Mouse (Mus musculus) kidney, embryonic 15.5 days (tissue): ENCODE data around the gene Cyp2d26. TPM values are rescaled to one million over a fixed set of nuclear protein-coding genes. Genes with fewer than 3 reads are reported as not detected.

Experiments
- ATAC-seq: fragments of 200-750 bp; cut with Nextera tagmentation; replicated peaks from 2 replicates; pipeline ENCODE4 v1.8.0; 2017; ENCODE audit warnings: moderate TSS enrichment; ENCODE audit not compliant: low FRiP score
- H3K27ac ChIP-seq: fragments of 300-500 bp; sonication (generic); 2 replicates; pipeline ENCODE4 v1.5.1; 2015; ENCODE audit warnings: mild to moderate bottlenecking, inconsistent platforms
- H3K27me3 ChIP-seq: fragments of 300-500 bp; sonication (generic); 2 replicates; pipeline ENCODE4 v1.6.1; 2015; ENCODE audit warnings: inconsistent platforms
- H3K36me3 ChIP-seq: fragments of 300-500 bp; sonication (generic); 2 replicates; pipeline ENCODE4 v1.6.1; 2015; ENCODE audit warnings: inconsistent platforms
- H3K4me1 ChIP-seq: fragments of 300-500 bp; sonication (generic); 2 replicates; pipeline ENCODE4 v1.6.1; 2015; ENCODE audit warnings: inconsistent platforms
- H3K4me2 ChIP-seq: fragments of 300-500 bp; sonication (generic); 2 replicates; pipeline ENCODE4 v1.6.1; 2015; ENCODE audit warnings: moderate library complexity, mild to moderate bottlenecking, inconsistent platforms
- H3K4me3 ChIP-seq: fragments of 300-500 bp; sonication (generic); replicated peaks from 2 replicates; pipeline ENCODE4 v1.5.1; 2015; ENCODE audit warnings: mild to moderate bottlenecking, inconsistent platforms
- H3K9ac ChIP-seq: fragments of 300-500 bp; sonication (generic); 2 replicates; pipeline ENCODE4 v1.6.1; 2015; ENCODE audit warnings: mild to moderate bottlenecking, inconsistent platforms
- H3K9me3 ChIP-seq: fragments of 300-500 bp; sonication (generic); replicated peaks from 2 replicates; pipeline ENCODE4 v1.6.1; 2016; ENCODE audit warnings: inconsistent platforms
- WGBS: fragments of 180-500 bp; shearing (Covaris S2); methylation state at CpG from one replicate; pipeline ENCODE4 v1.1.7; 2015; ENCODE audit warnings: mixed read lengths; 5-methylcytosine and 5-hydroxymethylcytosine counted together
- polyA plus RNA-seq: library from polyadenylated mRNA; unstranded; fragments of >200 nt; fragmentation: Nextera tagmentation; extraction: Ambion mirVana; gene quantifications from 2 replicates; pipeline ENCODE4 v1.2.1, GENCODE M21; 2015

Gene Cyp2d26
- 19.4 and 23.1 TPM in 2 replicates for polyA plus RNA-seq

DNA sequence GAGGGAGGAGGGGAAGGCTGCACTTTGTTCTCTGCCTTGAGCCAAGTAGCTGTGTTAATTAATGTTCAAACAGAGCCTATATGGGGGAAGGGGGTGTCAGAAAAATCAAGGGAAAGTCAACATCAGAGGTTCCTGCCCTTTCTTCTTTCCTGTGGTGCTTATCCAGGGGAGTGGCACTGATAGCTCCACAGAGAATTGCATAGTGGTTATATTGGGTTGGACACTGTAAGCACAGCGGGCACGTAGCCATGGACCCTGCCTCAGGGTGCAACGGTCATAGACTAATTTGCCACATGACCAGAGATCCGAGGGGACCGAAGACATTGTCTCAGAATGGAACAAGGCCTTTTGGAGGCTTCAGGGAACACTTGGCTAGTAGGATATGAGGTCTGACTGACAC, at the start of gene Cyp2d26:
Gene Cyp2d26, minus strand, starts transcription at position 18 of the 400 bp plus-strand sequence.
- Histone ChIP-seq H3K4me3 (no peak within 1 kb of the TSS), H3K4me2 (no peak within 1 kb of the TSS), H3K9ac (no peak within 1 kb of the TSS), H3K4me1 (no peaks in the 10 kb centered on the region), H3K27ac (0 out of 2 replicates have a peak within 1 kb of the TSS, but pooled peaks have one; percentile 4), H3K9me3 (no peaks in the 10 kb centered on the region), H3K27me3 (no peaks in the 10 kb centered on the region), H3K36me3 (no peaks in the 10 kb centered on the region)
- 85% methylated on average over 5 of the region's 5 CpGs for WGBS
- ATAC-seq, result no peak

- no peak overlapping the region for H3K4me2 ChIP-seq
- H3K36me3 ChIP-seq, result peaks cover 15% of the 10 kb centered on the region
- H3K27me3 ChIP-seq, result no peaks in the 10 kb centered on the region
- ATAC-seq, result no peak
- no peak overlapping the region for H3K9ac ChIP-seq
- no peaks in the 10 kb centered on the region for H3K4me1 ChIP-seq
- H3K9me3 ChIP-seq, result no peaks in the 10 kb centered on the region
- no peak overlapping the region for H3K4me3 ChIP-seq
- 88% methylated on average over 3 of the region's 3 CpGs for WGBS
- H3K27ac ChIP-seq, result no peak overlapping the region
Observed at GRCm38 (mm10) chr15:82839146-82839545, 45.1 kb upstream of the Cyp2d26 start.

- no peaks in the 10 kb centered on the region for H3K4me1 ChIP-seq
- 88% methylated on average over 6 of the region's 6 CpGs for WGBS
- ATAC-seq, result no peak
Observed at GRCm38 (mm10) chr15:82829917-82830316, 35.8 kb upstream of the Cyp2d26 start.

GRCm38 (mm10) chr15:82825866-82826265, 31.8 kb upstream of the Cyp2d26 start:
- no peak overlapping the region for H3K9ac ChIP-seq
- no peaks in the 10 kb centered on the region for H3K9me3 ChIP-seq
- H3K27ac ChIP-seq, result no peak overlapping the region
- H3K4me3 ChIP-seq, result no peak overlapping the region
- no peak for ATAC-seq
- peaks cover 20% of the 10 kb centered on the region for H3K36me3 ChIP-seq
- no peak overlapping the region for H3K4me2 ChIP-seq
- peaks cover 4% of the 10 kb centered on the region; the same call in 1 of the 2 replicates for H3K4me1 ChIP-seq
- H3K27me3 ChIP-seq, result no peaks in the 10 kb centered on the region

More at GRCm38 (mm10) chr15:82829917-82830316, 35.8 kb upstream of the Cyp2d26 start:
- Histone ChIP-seq H3K9ac (no peak overlapping the region), H3K4me3 (no peak overlapping the region), H3K27me3 (no peaks in the 10 kb centered on the region), H3K4me2 (no peak overlapping the region), H3K9me3 (no peaks in the 10 kb centered on the region), H3K27ac (no peak overlapping the region), H3K36me3 (peaks cover 4% of the 10 kb centered on the region; the same call in 1 of the 2 replicates)

- peaks cover 24% of the 10 kb centered on the region for H3K36me3 ChIP-seq
- H3K4me3 ChIP-seq, result no peak overlapping the region
- H3K9me3 ChIP-seq, result no peaks in the 10 kb centered on the region
- no peak overlapping the region for H3K9ac ChIP-seq
- H3K4me2 ChIP-seq, result no peak overlapping the region
- peaks cover 4% of the 10 kb centered on the region; the same call in 1 of the 2 replicates for H3K4me1 ChIP-seq
- H3K27ac ChIP-seq, result no peak overlapping the region
- H3K27me3 ChIP-seq, result no peaks in the 10 kb centered on the region
- no peak for ATAC-seq
- WGBS, result 58% methylated on average over 3 of the region's 4 CpGs
Observed at GRCm38 (mm10) chr15:82822347-82822746, 28.3 kb upstream of the Cyp2d26 start.

- Histone ChIP-seq H3K9me3 (no peaks in the 10 kb centered on the region), H3K36me3 (peaks cover 22% of the 10 kb centered on the region), H3K9ac (no peak overlapping the region), H3K27ac (no peak overlapping the region), H3K4me3 (no peak overlapping the region), H3K4me1 (peaks cover 4% of the 10 kb centered on the region; the same call in 1 of the 2 replicates), H3K4me2 (no peak overlapping the region), H3K27me3 (no peaks in the 10 kb centered on the region)
- no peak for ATAC-seq
- WGBS, result 93% methylated on average over 1 of the region's 1 CpGs
Observed at GRCm38 (mm10) chr15:82821657-82822056, 27.6 kb upstream of the Cyp2d26 start.

- Histone ChIP-seq H3K27ac (no peak overlapping the region), H3K4me2 (no peak overlapping the region), H3K9ac (no peak overlapping the region), H3K9me3 (no peaks in the 10 kb centered on the region), H3K27me3 (no peaks in the 10 kb centered on the region), H3K4me1 (no peaks in the 10 kb centered on the region), H3K36me3 (peaks cover 44% of the 10 kb centered on the region), H3K4me3 (no peak overlapping the region)
- no peak for ATAC-seq
- WGBS, result 85% methylated on average over 4 of the region's 4 CpGs
Observed at GRCm38 (mm10) chr15:82815296-82815695, 21.2 kb upstream of the Cyp2d26 start.

GRCm38 (mm10) chr15:82814806-82815205, 20.7 kb upstream of the Cyp2d26 start:
- Histone ChIP-seq H3K27ac (no peak overlapping the region), H3K9ac (no peak overlapping the region), H3K4me3 (no peak overlapping the region), H3K4me1 (no peaks in the 10 kb centered on the region), H3K9me3 (no peaks in the 10 kb centered on the region), H3K27me3 (no peaks in the 10 kb centered on the region), H3K4me2 (no peak overlapping the region), H3K36me3 (peaks cover 49% of the 10 kb centered on the region)
- ATAC-seq, result no peak
- 61% methylated on average over 4 of the region's 4 CpGs for WGBS

GRCm38 (mm10) chr15:82814321-82814720, 20.2 kb upstream of the Cyp2d26 start:
- WGBS, result 88% methylated on average over 7 of the region's 7 CpGs
- Histone ChIP-seq H3K4me2 (no peak overlapping the region), H3K9ac (no peak overlapping the region), H3K4me1 (no peaks in the 10 kb centered on the region), H3K4me3 (no peak overlapping the region), H3K27ac (no peak overlapping the region), H3K9me3 (no peaks in the 10 kb centered on the region), H3K36me3 (peaks cover 52% of the 10 kb centered on the region), H3K27me3 (no peaks in the 10 kb centered on the region)
- ATAC-seq, result no peak

DNA sequence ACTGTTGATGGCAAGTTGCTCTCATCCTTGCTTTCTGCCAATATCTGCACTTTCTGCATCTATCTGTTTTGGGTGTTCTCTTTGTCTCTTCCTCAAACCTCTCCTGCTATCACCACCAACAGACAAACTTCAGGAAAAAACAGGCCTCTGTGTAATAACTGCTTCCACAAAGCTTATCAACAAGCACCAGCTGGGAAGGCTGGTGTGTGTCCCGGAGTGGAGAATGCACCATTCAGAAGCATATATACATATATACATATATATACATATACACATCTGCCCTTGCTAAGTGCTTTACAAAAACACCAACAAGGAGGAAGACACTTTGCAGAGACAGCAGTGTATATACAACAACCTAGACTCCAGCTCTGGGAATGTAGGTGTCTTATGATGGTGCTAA, 16.5 kb upstream of the Cyp2d26 start:
- no peak overlapping the region for H3K9ac ChIP-seq
- no peak for ATAC-seq
- H3K9me3 ChIP-seq, result no peaks in the 10 kb centered on the region
- H3K27me3 ChIP-seq, result no peaks in the 10 kb centered on the region
- no peaks in the 10 kb centered on the region for H3K4me1 ChIP-seq
- H3K4me2 ChIP-seq, result no peak overlapping the region
- no peak overlapping the region for H3K4me3 ChIP-seq
- H3K36me3 ChIP-seq, result peaks cover 52% of the 10 kb centered on the region
- 97% methylated on average over 1 of the region's 1 CpGs for WGBS
- H3K27ac ChIP-seq, result no peak overlapping the region

GRCm38 (mm10) chr15:82809511-82809910, 15.4 kb upstream of the Cyp2d26 start:
- peaks cover 44% of the 10 kb centered on the region for H3K36me3 ChIP-seq
- H3K9me3 ChIP-seq, result no peaks in the 10 kb centered on the region
- H3K9ac ChIP-seq, result no peak overlapping the region
- ATAC-seq, result no peak
- H3K27me3 ChIP-seq, result no peaks in the 10 kb centered on the region
- no peak overlapping the region for H3K27ac ChIP-seq
- no peak overlapping the region for H3K4me3 ChIP-seq
- no peaks in the 10 kb centered on the region for H3K4me1 ChIP-seq
- no peak overlapping the region for H3K4me2 ChIP-seq
- 81% methylated on average over 6 of the region's 6 CpGs for WGBS

DNA sequence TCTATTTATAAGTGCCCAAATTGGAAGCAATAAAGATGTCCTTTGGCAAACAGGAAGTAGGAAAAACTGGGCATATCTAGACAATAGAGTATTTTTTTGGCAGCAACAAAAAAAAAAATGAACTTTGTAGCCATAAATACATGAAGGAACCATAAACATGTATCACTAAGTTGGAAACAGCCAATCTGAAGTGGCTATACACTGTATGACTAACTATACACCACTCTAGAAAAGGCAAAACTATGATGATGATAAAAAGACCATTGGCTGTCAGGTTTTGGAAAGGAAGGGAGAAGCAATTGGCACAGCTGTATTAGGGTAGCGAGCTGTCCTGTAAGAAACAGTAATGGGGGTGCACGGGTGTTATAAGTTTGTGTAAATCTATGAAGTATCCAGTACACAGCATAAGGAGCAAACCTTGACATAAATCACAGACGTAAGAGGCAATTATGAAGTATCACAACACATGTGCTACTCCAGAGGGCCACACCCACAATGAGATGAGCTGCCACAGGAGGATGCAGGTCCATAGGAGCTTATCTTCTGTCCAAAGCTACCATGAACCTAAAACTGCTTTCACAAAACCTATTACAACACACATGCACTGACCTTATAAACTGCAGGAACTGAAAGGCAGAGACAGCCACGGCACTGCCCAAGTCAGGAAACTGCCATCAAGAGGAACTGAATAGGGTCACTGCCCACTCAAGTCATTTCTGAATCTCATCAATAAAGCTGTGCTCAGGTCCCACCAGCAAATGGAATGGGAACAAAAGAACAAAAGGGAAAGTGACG, 13.1 kb upstream of the Cyp2d26 start:
- Histone ChIP-seq H3K27ac (no peak overlapping the region), H3K9ac (no peak overlapping the region), H3K4me3 (no peak overlapping the region), H3K4me1 (no peaks in the 10 kb centered on the region), H3K9me3 (no peaks in the 10 kb centered on the region), H3K27me3 (no peaks in the 10 kb centered on the region), H3K4me2 (no peak overlapping the region), H3K36me3 (peaks cover 26% of the 10 kb centered on the region)
- ATAC-seq, result no peak
- WGBS, result 73% methylated on average over 5 of the region's 5 CpGs
